Mouse (Mus musculus): ENCODE results near the gene Tsg101.

GRCm38 (mm10) chr7:46853365-46853764, 66.4 kb downstream of the Tsg101 start:
- TF ChIP-seq CTCF (IDR thresholded peaks at IDR 0.05; ENCODE audit: borderline replicate concordance, control insufficient read depth, extremely low read depth, insufficient read depth, low read length, poor library complexity) (no peak), POLR2A (IDR thresholded peaks at IDR 0.05; ENCODE audit: control insufficient read depth, extremely low read depth, insufficient read depth, low read length, poor library complexity) (no peak)
